Mouse (Mus musculus) limb, embryonic 15.5 days (tissue): ENCODE measurements around the gene Defb13. TPM values are rescaled to one million over a fixed set of nuclear protein-coding genes. Genes with fewer than 3 reads are reported as not detected.
"Not testable (repeated sequence)": the region's sequence is repeated elsewhere in the genome, so short reads cannot be mapped to it uniquely, and the experiment has no call there.

Source experiments
- ATAC-seq: fragments of 200-750 bp; cut with Nextera tagmentation; 2 replicates; pipeline ENCODE4 v1.8.0; 2017; ENCODE audit warnings: low read depth, moderate TSS enrichment; ENCODE audit not compliant: insufficient number of reproducible peaks, low FRiP score, low TSS enrichment
- H3K27ac ChIP-seq: fragments of 300-500 bp; sonication (generic); 2 replicates; pipeline ENCODE4 v1.5.1; 2015; ENCODE audit warnings: moderate library complexity, mild to moderate bottlenecking, inconsistent platforms
- H3K27me3 ChIP-seq: fragments of 300-500 bp; sonication (generic); 2 replicates; pipeline ENCODE4 v1.6.1; 2015; ENCODE audit warnings: inconsistent platforms
- H3K36me3 ChIP-seq: fragments of 300-500 bp; sonication (generic); 2 replicates; pipeline ENCODE4 v1.6.1; 2015; ENCODE audit warnings: inconsistent platforms
- H3K4me1 ChIP-seq: fragments of 300-500 bp; sonication (generic); 2 replicates; pipeline ENCODE4 v1.6.1; 2015; ENCODE audit warnings: inconsistent platforms
- H3K4me2 ChIP-seq: fragments of 300-500 bp; sonication (generic); 2 replicates; pipeline ENCODE4 v1.6.1; 2015; ENCODE audit warnings: mild to moderate bottlenecking, inconsistent platforms
- H3K4me3 ChIP-seq: fragments of 300-500 bp; sonication (generic); 2 replicates; pipeline ENCODE4 v1.5.1; 2015; ENCODE audit warnings: mild to moderate bottlenecking, inconsistent platforms
- H3K9ac ChIP-seq: fragments of 300-500 bp; sonication (generic); 2 replicates; pipeline ENCODE4 v1.6.1; 2015; ENCODE audit warnings: inconsistent platforms
- H3K9me3 ChIP-seq: fragments of 300-500 bp; sonication (generic); 2 replicates; pipeline ENCODE4 v1.6.1; 2016; ENCODE audit warnings: inconsistent platforms
- WGBS: fragments of 180-500 bp; shearing (Covaris S2); methylation state at CpG from one replicate; pipeline ENCODE4 v1.1.7; 2015; 5-methylcytosine and 5-hydroxymethylcytosine counted together
- polyA plus RNA-seq: library from polyadenylated mRNA; unstranded; fragments of >200 nt; fragmentation: Nextera tagmentation; extraction: Ambion mirVana; gene quantifications from 2 replicates; pipeline ENCODE4 v1.2.1, GENCODE M21; 2015

Defb13 gene
- polyA plus RNA-seq, result not detected in 2 replicates

GRCm38 (mm10) chr8:21946462-21946861 lies at the start of gene Defb13:
Gene Defb13 (plus strand): TSS chr8:21946762.
- Histone ChIP-seq H3K9ac (no peak within 1 kb of the TSS), H3K9me3 (no peaks in the 10 kb centered on the region), H3K4me2 (no peak within 1 kb of the TSS), H3K27me3 (no peaks in the 10 kb centered on the region), H3K27ac (no peak within 1 kb of the TSS), H3K4me1 (no peaks in the 10 kb centered on the region), H3K4me3 (no peak within 1 kb of the TSS), H3K36me3 (no peaks in the 10 kb centered on the region)
- ATAC-seq, result no peak
- WGBS, result 76% methylated on average over 6 of the region's 6 CpGs

GRCm38 (mm10) chr8:21906290-21906689 lies 40.3 kb upstream of the Defb13 start, which contains the start of gene Defb11:
Gene Defb11 (minus strand): TSS chr8:21906412.
- H3K36me3 ChIP-seq, H3K4me2 ChIP-seq, ATAC-seq, H3K9ac ChIP-seq, H3K4me1 ChIP-seq, H3K27ac ChIP-seq, H3K9me3 ChIP-seq, H3K4me3 ChIP-seq, H3K27me3 ChIP-seq: not testable (repeated sequence)

- Histone ChIP-seq H3K36me3 (no peaks in the 10 kb centered on the region), H3K4me1 (no peaks in the 10 kb centered on the region), H3K9me3 (no peaks in the 10 kb centered on the region), H3K27ac (no peak overlapping the region), H3K4me2 (no peak overlapping the region), H3K27me3 (no peaks in the 10 kb centered on the region), H3K4me3 (no peak overlapping the region), H3K9ac (no peak overlapping the region)
- ATAC-seq, result no peak
- WGBS, result 10% methylated on average over 1 of the region's 1 CpGs
These were observed 34.6 kb upstream of the Defb13 start for GRCm38 (mm10) chr8:21911931-21912330.

GRCm38 (mm10) chr8:21912554-21912953 lies 34.0 kb upstream of the Defb13 start:
- 23% methylated on average over 2 of the region's 2 CpGs for WGBS
- Histone ChIP-seq H3K27ac (no peak overlapping the region), H3K9ac (no peak overlapping the region), H3K4me2 (no peak overlapping the region), H3K36me3 (no peaks in the 10 kb centered on the region), H3K9me3 (no peaks in the 10 kb centered on the region), H3K4me1 (no peaks in the 10 kb centered on the region), H3K4me3 (no peak overlapping the region), H3K27me3 (no peaks in the 10 kb centered on the region)
- no peak for ATAC-seq

- Histone ChIP-seq H3K4me1 (no peaks in the 10 kb centered on the region), H3K27ac (no peak overlapping the region), H3K9ac (no peak overlapping the region), H3K9me3 (no peaks in the 10 kb centered on the region), H3K36me3 (no peaks in the 10 kb centered on the region), H3K4me3 (no peak overlapping the region), H3K27me3 (no peaks in the 10 kb centered on the region), H3K4me2 (no peak overlapping the region)
- ATAC-seq, result no peak
- 73% methylated on average over 3 of the region's 3 CpGs for WGBS
These were observed 30.9 kb upstream of the Defb13 start for GRCm38 (mm10) chr8:21915625-21916024.

GRCm38 (mm10) chr8:21930754-21931153 lies 15.8 kb upstream of the Defb13 start:
- H3K9me3 ChIP-seq, H3K9ac ChIP-seq, H3K27ac ChIP-seq, ATAC-seq, H3K4me2 ChIP-seq, H3K4me3 ChIP-seq, H3K36me3 ChIP-seq, H3K4me1 ChIP-seq, H3K27me3 ChIP-seq: not testable (repeated sequence)
- 82% methylated on average over 3 of the region's 3 CpGs for WGBS

GRCm38 (mm10) chr8:21932610-21933009 lies 14.0 kb upstream of the Defb13 start, which contains the start of gene Defb15:
Gene Defb15 (minus strand): TSS chr8:21932710.
- Histone ChIP-seq H3K4me1 (no peaks in the 10 kb centered on the region), H3K4me3 (no peak within 1 kb of the TSS), H3K9ac (no peak within 1 kb of the TSS), H3K4me2 (no peak within 1 kb of the TSS), H3K9me3 (no peaks in the 10 kb centered on the region), H3K36me3 (no peaks in the 10 kb centered on the region), H3K27me3 (no peaks in the 10 kb centered on the region), H3K27ac (no peak within 1 kb of the TSS)
- WGBS, result 89% methylated on average over 6 of the region's 6 CpGs
- no peak for ATAC-seq

GRCm38 (mm10) chr8:21938052-21938451 lies 8.5 kb upstream of the Defb13 start, which contains the start of gene Defb35:
Gene Defb35 (plus strand): TSS chr8:21938352.
- 83% methylated on average over 4 of the region's 4 CpGs for WGBS
- H3K9ac ChIP-seq, ATAC-seq, H3K9me3 ChIP-seq, H3K4me3 ChIP-seq, H3K4me2 ChIP-seq, H3K4me1 ChIP-seq, H3K36me3 ChIP-seq, H3K27ac ChIP-seq, H3K27me3 ChIP-seq: not testable (repeated sequence)

- 73% methylated on average over 9 of the region's 9 CpGs for WGBS
- H3K27me3 ChIP-seq, result no peaks in the 10 kb centered on the region
These were observed 902 bp downstream of the Defb13 start for GRCm38 (mm10) chr8:21947311-21948017.

GRCm38 (mm10) chr8:21955321-21955720 lies 8.8 kb downstream of the Defb13 start:
- Histone ChIP-seq H3K9me3 (no peaks in the 10 kb centered on the region), H3K27me3 (no peaks in the 10 kb centered on the region), H3K27ac (no peak overlapping the region), H3K4me2 (no peak overlapping the region), H3K4me3 (no peak overlapping the region), H3K4me1 (no peaks in the 10 kb centered on the region), H3K36me3 (no peaks in the 10 kb centered on the region), H3K9ac (no peak overlapping the region)
- WGBS, result 4% methylated on average over 9 of the region's 9 CpGs
- no peak for ATAC-seq

More at GRCm38 (mm10) chr8:21947311-21948017, 902 bp downstream of the Defb13 start:
- Histone ChIP-seq H3K4me3 (no peak overlapping the region), H3K36me3 (no peaks in the 10 kb centered on the region), H3K4me2 (no peak overlapping the region), H3K9me3 (no peaks in the 10 kb centered on the region), H3K4me1 (no peaks in the 10 kb centered on the region), H3K27ac (no peak overlapping the region), H3K9ac (no peak overlapping the region)
- ATAC-seq, result no peak

- Histone ChIP-seq H3K9ac (no peak overlapping the region), H3K4me3 (no peak overlapping the region), H3K27me3 (no peaks in the 10 kb centered on the region), H3K4me2 (no peak overlapping the region), H3K36me3 (no peaks in the 10 kb centered on the region), H3K27ac (no peak overlapping the region), H3K9me3 (no peaks in the 10 kb centered on the region), H3K4me1 (no peaks in the 10 kb centered on the region)
- WGBS, result 86% methylated on average over 3 of the region's 3 CpGs
- no peak for ATAC-seq
These were observed 9.8 kb downstream of the Defb13 start for GRCm38 (mm10) chr8:21956336-21956735.

GRCm38 (mm10) chr8:21958414-21958813 lies 11.9 kb downstream of the Defb13 start, which contains the start of gene Fam90a1a:
Gene Fam90a1a (plus strand): TSS chr8:21958714.
- Histone ChIP-seq H3K4me2 (no peak within 1 kb of the TSS), H3K4me3 (no peak within 1 kb of the TSS), H3K27me3 (no peaks in the 10 kb centered on the region), H3K9ac (no peak within 1 kb of the TSS), H3K36me3 (no peaks in the 10 kb centered on the region), H3K9me3 (no peaks in the 10 kb centered on the region), H3K27ac (no peak within 1 kb of the TSS), H3K4me1 (no peaks in the 10 kb centered on the region)
- 84% methylated on average over 2 of the region's 2 CpGs for WGBS
- no peak for ATAC-seq
